Mouse (Mus musculus): Measurements from ENCODE around the gene Myo3b. TPM values are rescaled to one million over a fixed set of nuclear protein-coding genes. Genes with fewer than 3 reads are reported as not detected.

The Myo3b gene
- polyA plus RNA-seq, 1 experiment = 0.14 TPM

- TF ChIP-seq POLR2A (IDR thresholded peaks at IDR 0.05; ENCODE audit: control insufficient read depth, low read depth, low read length) (no peak), CTCF (IDR thresholded peaks at IDR 0.05; ENCODE audit: control insufficient read depth, insufficient read depth, insufficient replicate concordance, low read depth, low read length) (no peak)
- Histone ChIP-seq H3K4me3 (ENCODE audit: control insufficient read depth, low read depth, low read length) (no peak overlapping the region), H3K27ac (ENCODE audit: control insufficient read depth, insufficient read depth, low read depth, low read length) (no peak overlapping the region), H3K36me3 (ENCODE audit: control insufficient read depth, insufficient read depth, low read length) (no peaks in the 10 kb centered on the region), H3K27me3 (ENCODE audit: control insufficient read depth, insufficient read depth, low read length) (no peaks in the 10 kb centered on the region), H3K4me1 (ENCODE audit: control insufficient read depth, insufficient read depth, low read length) (no peaks in the 10 kb centered on the region)
Observed at GRCm38 (mm10) chr2:70400321-70400720, 361.4 kb downstream of the Myo3b start.

GRCm38 (mm10) chr2:70404301-70404700 lies 365.4 kb downstream of the Myo3b start:
- H3K4me1 ChIP-seq (ENCODE audit: control insufficient read depth, insufficient read depth, low read length) = no peaks in the 10 kb centered on the region
- H3K27ac ChIP-seq (ENCODE audit: control insufficient read depth, insufficient read depth, low read depth, low read length) = no peak overlapping the region
- no peaks in the 10 kb centered on the region for H3K36me3 ChIP-seq (ENCODE audit: control insufficient read depth, insufficient read depth, low read length)
- no peak for TF ChIP-seq POLR2A (IDR thresholded peaks at IDR 0.05; ENCODE audit: control insufficient read depth, low read depth, low read length)
- TF ChIP-seq CTCF (IDR thresholded peaks at IDR 0.05; ENCODE audit: control insufficient read depth, insufficient read depth, insufficient replicate concordance, low read depth, low read length) = no peak
- no peak overlapping the region for H3K4me3 ChIP-seq (ENCODE audit: control insufficient read depth, low read depth, low read length)
- H3K27me3 ChIP-seq (ENCODE audit: control insufficient read depth, insufficient read depth, low read length) = no peaks in the 10 kb centered on the region

DNA sequence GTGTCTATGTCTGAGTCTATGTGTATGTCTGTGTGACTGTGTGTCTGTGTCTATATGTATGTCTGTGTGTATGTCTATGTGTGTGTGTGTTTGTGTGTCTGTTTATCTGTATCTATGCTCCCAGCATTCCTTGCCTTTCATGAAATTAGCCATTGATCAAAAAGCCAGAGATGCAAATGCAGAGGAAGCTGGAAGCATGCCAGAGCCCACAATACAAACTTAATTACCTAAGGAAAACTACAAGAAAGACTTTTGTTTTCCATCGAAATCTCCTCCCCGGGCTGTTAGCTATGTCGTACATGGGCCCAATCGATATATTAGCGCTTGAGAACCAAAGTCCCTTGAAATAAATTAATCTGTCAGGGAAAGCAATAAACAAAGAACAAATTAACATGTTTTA lies 367.9 kb downstream of the Myo3b start:
- TF ChIP-seq CTCF (IDR thresholded peaks at IDR 0.05; ENCODE audit: control insufficient read depth, insufficient read depth, insufficient replicate concordance, low read depth, low read length) = no peak
- TF ChIP-seq POLR2A (IDR thresholded peaks at IDR 0.05; ENCODE audit: control insufficient read depth, low read depth, low read length) = no peak
- Histone ChIP-seq H3K4me3 (ENCODE audit: control insufficient read depth, low read depth, low read length) (no peak overlapping the region), H3K27me3 (ENCODE audit: control insufficient read depth, insufficient read depth, low read length) (no peaks in the 10 kb centered on the region), H3K27ac (ENCODE audit: control insufficient read depth, insufficient read depth, low read depth, low read length) (no peak overlapping the region), H3K36me3 (ENCODE audit: control insufficient read depth, insufficient read depth, low read length) (no peaks in the 10 kb centered on the region), H3K4me1 (ENCODE audit: control insufficient read depth, insufficient read depth, low read length) (no peaks in the 10 kb centered on the region)

DNA sequence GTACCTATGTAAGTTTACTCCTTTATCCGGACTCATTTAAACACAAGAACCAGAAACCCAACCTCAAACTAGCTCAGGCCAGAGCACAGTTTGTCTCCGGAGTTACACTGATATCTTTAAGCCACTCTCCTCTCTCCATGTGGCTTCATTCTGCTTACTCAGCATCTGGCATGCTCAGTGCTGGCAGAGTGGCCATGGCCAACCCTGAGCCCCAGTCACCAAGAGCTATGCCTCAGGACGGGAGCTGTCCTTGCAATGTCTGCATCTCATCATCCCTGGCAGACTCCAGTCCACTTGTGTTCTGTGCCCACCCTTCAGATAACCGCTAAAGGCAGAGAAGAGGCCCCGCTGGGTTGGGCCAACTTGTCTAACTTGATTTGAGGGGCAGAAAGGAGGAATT lies 368.8 kb downstream of the Myo3b start:
- Histone ChIP-seq H3K36me3 (ENCODE audit: control insufficient read depth, insufficient read depth, low read length) (no peaks in the 10 kb centered on the region), H3K27me3 (ENCODE audit: control insufficient read depth, insufficient read depth, low read length) (no peaks in the 10 kb centered on the region), H3K4me1 (ENCODE audit: control insufficient read depth, insufficient read depth, low read length) (no peaks in the 10 kb centered on the region), H3K27ac (ENCODE audit: control insufficient read depth, insufficient read depth, low read depth, low read length) (no peak overlapping the region), H3K4me3 (ENCODE audit: control insufficient read depth, low read depth, low read length) (no peak overlapping the region)
- TF ChIP-seq POLR2A (IDR thresholded peaks at IDR 0.05; ENCODE audit: control insufficient read depth, low read depth, low read length) (no peak), CTCF (IDR thresholded peaks at IDR 0.05; ENCODE audit: control insufficient read depth, insufficient read depth, insufficient replicate concordance, low read depth, low read length) (no peak)

GRCm38 (mm10) chr2:70410298-70410885 lies 371.5 kb downstream of the Myo3b start:
- no peaks in the 10 kb centered on the region for H3K27me3 ChIP-seq (ENCODE audit: control insufficient read depth, insufficient read depth, low read length)
- no peak overlapping the region for H3K27ac ChIP-seq (ENCODE audit: control insufficient read depth, insufficient read depth, low read depth, low read length)
- TF ChIP-seq CTCF (IDR thresholded peaks at IDR 0.05; ENCODE audit: control insufficient read depth, insufficient read depth, insufficient replicate concordance, low read depth, low read length) (no peak), POLR2A (IDR thresholded peaks at IDR 0.05; ENCODE audit: control insufficient read depth, low read depth, low read length) (no peak)
- no peaks in the 10 kb centered on the region for H3K4me1 ChIP-seq (ENCODE audit: control insufficient read depth, insufficient read depth, low read length)
- no peak overlapping the region for H3K4me3 ChIP-seq (ENCODE audit: control insufficient read depth, low read depth, low read length)
- no peaks in the 10 kb centered on the region for H3K36me3 ChIP-seq (ENCODE audit: control insufficient read depth, insufficient read depth, low read length)

- H3K27me3 ChIP-seq (ENCODE audit: control insufficient read depth, insufficient read depth, low read length) = no peaks in the 10 kb centered on the region
- H3K4me3 ChIP-seq (ENCODE audit: control insufficient read depth, low read depth, low read length) = no peak overlapping the region
- no peaks in the 10 kb centered on the region for H3K4me1 ChIP-seq (ENCODE audit: control insufficient read depth, insufficient read depth, low read length)
- TF ChIP-seq CTCF (IDR thresholded peaks at IDR 0.05; ENCODE audit: control insufficient read depth, insufficient read depth, insufficient replicate concordance, low read depth, low read length) = no peak
- TF ChIP-seq POLR2A (IDR thresholded peaks at IDR 0.05; ENCODE audit: control insufficient read depth, low read depth, low read length) = no peak
- H3K27ac ChIP-seq (ENCODE audit: control insufficient read depth, insufficient read depth, low read depth, low read length) = no peak overlapping the region
- H3K36me3 ChIP-seq (ENCODE audit: control insufficient read depth, insufficient read depth, low read length) = no peaks in the 10 kb centered on the region
Observed at GRCm38 (mm10) chr2:70412315-70412714, 373.4 kb downstream of the Myo3b start.

- TF ChIP-seq CTCF (IDR thresholded peaks at IDR 0.05; ENCODE audit: control insufficient read depth, insufficient read depth, insufficient replicate concordance, low read depth, low read length) (no peak), POLR2A (IDR thresholded peaks at IDR 0.05; ENCODE audit: control insufficient read depth, low read depth, low read length) (no peak)
- no peaks in the 10 kb centered on the region for H3K27me3 ChIP-seq (ENCODE audit: control insufficient read depth, insufficient read depth, low read length)
- no peak overlapping the region for H3K27ac ChIP-seq (ENCODE audit: control insufficient read depth, insufficient read depth, low read depth, low read length)
- no peaks in the 10 kb centered on the region for H3K36me3 ChIP-seq (ENCODE audit: control insufficient read depth, insufficient read depth, low read length)
- H3K4me3 ChIP-seq (ENCODE audit: control insufficient read depth, low read depth, low read length) = no peak overlapping the region
- no peaks in the 10 kb centered on the region for H3K4me1 ChIP-seq (ENCODE audit: control insufficient read depth, insufficient read depth, low read length)
Observed at GRCm38 (mm10) chr2:70414386-70414785, 375.5 kb downstream of the Myo3b start.

DNA sequence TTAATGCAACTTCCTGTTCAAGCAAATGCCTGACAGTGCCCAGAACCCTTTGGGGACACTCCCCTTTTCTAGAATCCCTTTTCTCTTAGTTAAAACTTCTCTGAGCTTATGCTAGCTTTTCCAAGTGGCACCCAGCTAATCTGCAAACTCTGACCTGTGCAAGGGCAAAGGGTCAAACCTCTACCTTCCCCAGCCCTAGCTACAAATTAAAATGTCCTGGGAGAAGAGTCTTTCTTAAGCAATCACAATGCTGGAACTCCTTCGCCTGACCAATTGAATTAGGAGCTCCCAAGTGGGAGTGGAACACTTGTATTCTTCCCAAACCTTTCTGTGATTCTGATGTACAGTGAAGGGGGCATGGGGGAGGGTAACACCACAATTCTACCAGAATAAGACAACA lies 376.6 kb downstream of the Myo3b start:
- Histone ChIP-seq H3K27ac (ENCODE audit: control insufficient read depth, insufficient read depth, low read depth, low read length) (no peak overlapping the region), H3K4me3 (ENCODE audit: control insufficient read depth, low read depth, low read length) (no peak overlapping the region), H3K4me1 (ENCODE audit: control insufficient read depth, insufficient read depth, low read length) (no peaks in the 10 kb centered on the region), H3K27me3 (ENCODE audit: control insufficient read depth, insufficient read depth, low read length) (no peaks in the 10 kb centered on the region), H3K36me3 (ENCODE audit: control insufficient read depth, insufficient read depth, low read length) (no peaks in the 10 kb centered on the region)
- TF ChIP-seq CTCF (IDR thresholded peaks at IDR 0.05; ENCODE audit: control insufficient read depth, insufficient read depth, insufficient replicate concordance, low read depth, low read length) = no peak
- TF ChIP-seq POLR2A (IDR thresholded peaks at IDR 0.05; ENCODE audit: control insufficient read depth, low read depth, low read length) = no peak
